Mouse (Mus musculus) adrenal gland, adult 10 weeks (tissue): ENCODE data around the gene Prmt9. TPM values are rescaled to one million over a fixed set of nuclear protein-coding genes. Genes with fewer than 3 reads are reported as not detected.

Experiments used
- polyA plus RNA-seq: library from polyadenylated mRNA; stranded (reverse); fragments of 350-450 nt; fragmentation: Illumina TruSeq; extraction: RNeasy Lipid Tissue Mini Kit (QIAGEN cat#74804); gene quantifications from one replicate; pipeline ENCODE4 v1.2.3, GENCODE M21; 2014; ENCODE audit warnings: low read depth, low replicate concordance

The Prmt9 gene
- polyA plus RNA-seq: 45.3 TPM

GRCm38 (mm10) chr8:77549121-77549706 is at the start of gene Prmt9:
Prmt9 (plus strand) TSS chr8:77549397.

GRCm38 (mm10) chr8:77517301-77518200 is 31.6 kb upstream of the Prmt9 start, which contains the start of gene Arhgap10:
Arhgap10 (minus strand) TSS chr8:77517953.

GRCm38 (mm10) chr8:77610374-77610969 is 61.3 kb downstream of the Prmt9 start, which contains the start of gene Tmem184c:
Tmem184c (minus strand) TSS chr8:77610698.

Other genes with a start within 250 kb of the Prmt9 start
- gene Arhgap10, start 31.4 kb upstream of the Prmt9 start, polyA plus RNA-seq: 40.4 TPM
- gene Tmem184c, start 61.3 kb downstream of the Prmt9 start, polyA plus RNA-seq: 213 TPM
- 18.7 TPM for gene Ednra, start 175.1 kb downstream of the Prmt9 start, polyA plus RNA-seq